Mouse (Mus musculus) stomach, postnatal 0 days (tissue): Measurements from ENCODE around the gene Ykt6.

Experiments
- CTCF ChIP-seq: IDR thresholded peaks from 2 replicates; pipeline ENCODE4 v1.5.1; 2016; ENCODE audit warnings: antibody characterized with exemption, low read depth, mild to moderate bottlenecking, moderate library complexity
- EP300 ChIP-seq: optimal IDR thresholded peaks from 2 replicates; pipeline ENCODE3; 2016; ENCODE audit warnings: antibody characterized with exemption

- TF ChIP-seq CTCF: peak; percentile 54
- no peak for TF ChIP-seq EP300
These were observed 57.9 kb downstream of the Ykt6 start for GRCm38 (mm10) chr11:6013359-6013758.
